Mouse (Mus musculus): Measurements from ENCODE around the gene Smim20. TPM values are rescaled to one million over a fixed set of nuclear protein-coding genes. Genes with fewer than 3 reads are reported as not detected.

Smim20 gene
- total RNA-seq, 2 experiments from 2014 or later: 6.0 to 10.6 TPM

Other genes starting within 250 kb of the Smim20 start
- not detected in 2 replicates for gene Slc34a2, start 229.0 kb upstream of the Smim20 start, total RNA-seq (2015; ENCODE audit: low replicate concordance)
- gene Slc34a2, start 229.0 kb upstream of the Smim20 start, total RNA-seq (2017; ENCODE audit: low replicate concordance): not detected in 2 replicates
- not detected in 2 replicates for gene Sel1l3, start 53.2 kb upstream of the Smim20 start, total RNA-seq (2015; ENCODE audit: low replicate concordance)
- gene Sel1l3, start 53.2 kb upstream of the Smim20 start, total RNA-seq (2017; ENCODE audit: low replicate concordance): 0.09 TPM in 1 of 2 replicates, not detected in the other
- gene Rbpj, start 199.1 kb downstream of the Smim20 start, total RNA-seq (2015; ENCODE audit: low replicate concordance): 13.4 and 15.2 TPM in 2 replicates
- gene Rbpj, start 199.1 kb downstream of the Smim20 start, total RNA-seq (2017; ENCODE audit: low replicate concordance): 9.6 and 10.0 TPM in 2 replicates

All from erythroblast, adult 5-6 weeks (primary cell).